Mouse (Mus musculus) CD4-positive naive resting alpha-beta T cell, adult 76 days (primary cell): ENCODE data around the gene Lipo3. TPM values are rescaled to one million over a fixed set of nuclear protein-coding genes. Genes with fewer than 3 reads are reported as not detected.

Experiments used
- total RNA-seq: library from RNA; stranded (reverse); gene quantifications from one replicate; pipeline ENCODE4 v1.2.4, GENCODE M21; 2023

Lipo3 gene
- 6.7 TPM for total RNA-seq

GRCm38 (mm10) chr19:33761287-33762086, at the start of gene Lipo3:
Gene Lipo3 (minus strand): TSS chr19:33761951.

GRCm38 (mm10) chr19:33787359-33787758, 25.6 kb upstream of the Lipo3 start, which contains the start of gene Lipo1:
Gene Lipo1 (minus strand): TSS chr19:33787459.

GRCm38 (mm10) chr19:33751259-33751658, 10.5 kb downstream of the Lipo3 start, which contains the start of gene Lipo2:
Gene Lipo2 (minus strand): TSS chr19:33751359.

GRCm38 (mm10) chr19:33625152-33625551, 136.6 kb downstream of the Lipo3 start, which contains the start of gene Gm8978:
Gene Gm8978 (minus strand): TSS chr19:33625252.

GRCm38 (mm10) chr19:33517680-33518079, 244.1 kb downstream of the Lipo3 start, which contains the start of gene Lipo4:
Gene Lipo4 (minus strand): TSS chr19:33517780.

Other genes starting within 250 kb of the Lipo3 start
- not detected for gene Lipo4, start 244.2 kb downstream of the Lipo3 start, total RNA-seq
- gene Gm8978, start 136.7 kb downstream of the Lipo3 start, total RNA-seq = not detected
- not detected for gene Lipo2, start 10.6 kb downstream of the Lipo3 start, total RNA-seq
- not detected for gene Lipo1, start 25.5 kb upstream of the Lipo3 start, total RNA-seq
- not detected for gene Lipf, start 199.2 kb upstream of the Lipo3 start, total RNA-seq
- gene Lipk, start 246.3 kb upstream of the Lipo3 start, total RNA-seq = not detected